Mouse (Mus musculus) intestine, postnatal 0 days (tissue): ENCODE data around the gene Ankrd10. TPM values are rescaled to one million over a fixed set of nuclear protein-coding genes. Genes with fewer than 3 reads are reported as not detected.

Experiments
- ATAC-seq: fragments of 200-750 bp; cut with Nextera tagmentation; 2 replicates; pipeline ENCODE4 v1.8.0; 2017; ENCODE audit warnings: mild to moderate bottlenecking, moderate TSS enrichment, moderate library complexity
- H3K27ac ChIP-seq: fragments of 300-500 bp; sonication (generic); 2 replicates; pipeline ENCODE4 v1.5.1; 2014; ENCODE audit warnings: mild to moderate bottlenecking, low read depth, low read length, moderate library complexity
- H3K27me3 ChIP-seq: fragments of 300-500 bp; sonication (generic); replicated peaks from 2 replicates; pipeline ENCODE4 v1.6.1; 2014; ENCODE audit warnings: low read length, mixed read lengths; ENCODE audit not compliant: control insufficient read depth, insufficient read depth
- H3K36me3 ChIP-seq: fragments of 300-500 bp; sonication (generic); 2 replicates; pipeline ENCODE4 v1.6.1; 2014; ENCODE audit warnings: mild to moderate bottlenecking, moderate library complexity; ENCODE audit not compliant: control insufficient read depth, insufficient read depth
- H3K4me1 ChIP-seq: fragments of 300-500 bp; sonication (generic); replicated peaks from 2 replicates; pipeline ENCODE4 v1.6.1; 2014; ENCODE audit warnings: antibody characterized with exemption, low read length, mixed read lengths; ENCODE audit not compliant: control insufficient read depth, insufficient read depth
- H3K4me2 ChIP-seq: fragments of 300-500 bp; sonication (generic); replicated peaks from 2 replicates; pipeline ENCODE4 v1.6.1; 2014; ENCODE audit warnings: low read depth, mild to moderate bottlenecking, moderate library complexity
- H3K4me3 ChIP-seq: fragments of 300-500 bp; sonication (generic); 2 replicates; pipeline ENCODE4 v1.5.1; 2014; ENCODE audit warnings: low read depth, low read length
- H3K9ac ChIP-seq: fragments of 300-500 bp; sonication (generic); 2 replicates; pipeline ENCODE4 v1.6.1; 2014; ENCODE audit warnings: mild to moderate bottlenecking, low read depth, low read length
- H3K9me3 ChIP-seq: fragments of 300-500 bp; sonication (generic); 2 replicates; pipeline ENCODE4 v1.6.1; 2016; ENCODE audit warnings: mixed run types; ENCODE audit not compliant: control insufficient read depth
- CTCF ChIP-seq: sonication (generic); IDR thresholded peaks from 2 replicates; pipeline ENCODE4 v1.5.1; 2016; ENCODE audit warnings: low read depth, mild to moderate bottlenecking, control low read depth, antibody characterized with exemption, moderate library complexity
- WGBS: fragments of 180-500 bp; shearing (Covaris S2); extraction: QIAGEN DNeasy Blood & Tissue Kit; methylation state at CpG from one replicate; pipeline ENCODE4 v1.1.7; 2014; 5-methylcytosine and 5-hydroxymethylcytosine counted together
- polyA plus RNA-seq: library from polyadenylated mRNA; unstranded; fragments of >200 nt; fragmentation: Nextera tagmentation; extraction: Ambion mirVana; gene quantifications from 2 replicates; pipeline ENCODE4 v1.2.1, GENCODE M21; 2015

The Ankrd10 gene
- polyA plus RNA-seq, 1 experiment from 2014 or later: 24.2 TPM

DNA sequence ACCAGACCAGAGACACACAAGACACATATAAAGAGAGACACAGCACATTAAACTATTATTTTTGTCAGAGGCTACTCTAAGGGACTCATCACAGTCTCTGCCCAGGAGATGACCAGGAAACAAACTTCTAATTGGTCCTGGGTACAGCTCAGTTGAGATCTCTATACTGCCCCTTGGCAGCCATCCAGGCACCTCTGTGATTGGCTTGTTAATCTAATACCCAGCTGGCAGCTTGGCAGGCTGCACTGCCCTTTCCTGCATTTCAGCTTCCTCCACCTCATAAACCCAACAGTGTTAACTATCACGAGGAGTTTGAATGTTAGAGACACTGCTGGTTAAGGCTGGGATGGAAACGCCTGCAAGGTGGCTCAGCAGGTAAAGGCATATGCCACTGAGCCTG is 7.6 kb upstream of the Ankrd10 start:
- H3K4me2 ChIP-seq: no peak overlapping the region
- no peaks in the 10 kb centered on the region for H3K27me3 ChIP-seq
- no peak for ATAC-seq
- no peaks in the 10 kb centered on the region for H3K36me3 ChIP-seq
- WGBS: 66% methylated on average over 2 of the region's 2 CpGs
- no peaks in the 10 kb centered on the region for H3K9me3 ChIP-seq
- no peak overlapping the region for H3K9ac ChIP-seq
- no peak for TF ChIP-seq CTCF
- H3K4me1 ChIP-seq: no peaks in the 10 kb centered on the region
- no peak overlapping the region for H3K4me3 ChIP-seq
- H3K27ac ChIP-seq: no peak overlapping the region

- Histone ChIP-seq H3K27me3 (no peaks in the 10 kb centered on the region), H3K4me3 (no peak overlapping the region), H3K27ac (no peak overlapping the region), H3K36me3 (no peaks in the 10 kb centered on the region), H3K4me2 (no peak overlapping the region), H3K4me1 (no peaks in the 10 kb centered on the region), H3K9ac (no peak overlapping the region), H3K9me3 (no peaks in the 10 kb centered on the region)
- TF ChIP-seq CTCF: no peak
- ATAC-seq: no peak
- WGBS: 73% methylated on average over 2 of the region's 2 CpGs
These were observed 5.0 kb upstream of the Ankrd10 start for GRCm38 (mm10) chr8:11640606-11641005.

DNA sequence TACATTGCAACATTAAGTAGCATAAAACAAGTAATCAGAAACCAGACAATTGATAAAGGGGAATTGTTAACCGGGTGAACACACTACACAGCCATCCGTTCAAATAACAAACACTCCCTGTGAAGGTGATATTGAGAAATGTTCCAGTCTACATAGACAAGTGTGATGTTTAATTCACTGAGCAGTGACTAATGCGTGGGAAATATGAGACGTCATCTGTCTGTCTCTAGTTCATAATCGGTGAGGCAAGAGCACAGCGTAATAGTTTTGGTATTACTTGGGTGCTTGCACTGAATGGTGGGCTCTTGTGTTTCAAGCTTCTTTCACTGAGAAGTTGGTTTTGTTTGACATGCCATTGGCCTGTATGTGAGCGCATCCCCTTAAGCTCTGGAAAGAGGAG is 2.0 kb upstream of the Ankrd10 start:
- no peak for TF ChIP-seq CTCF
- no peak overlapping the region for H3K4me2 ChIP-seq
- ATAC-seq: no peak
- H3K27me3 ChIP-seq: no peaks in the 10 kb centered on the region
- no peaks in the 10 kb centered on the region for H3K9me3 ChIP-seq
- no peak overlapping the region for H3K27ac ChIP-seq
- H3K4me1 ChIP-seq: no peaks in the 10 kb centered on the region
- WGBS: 92% methylated on average over 7 of the region's 7 CpGs
- no peak overlapping the region for H3K4me3 ChIP-seq
- H3K9ac ChIP-seq: no peak overlapping the region
- H3K36me3 ChIP-seq: no peaks in the 10 kb centered on the region

DNA sequence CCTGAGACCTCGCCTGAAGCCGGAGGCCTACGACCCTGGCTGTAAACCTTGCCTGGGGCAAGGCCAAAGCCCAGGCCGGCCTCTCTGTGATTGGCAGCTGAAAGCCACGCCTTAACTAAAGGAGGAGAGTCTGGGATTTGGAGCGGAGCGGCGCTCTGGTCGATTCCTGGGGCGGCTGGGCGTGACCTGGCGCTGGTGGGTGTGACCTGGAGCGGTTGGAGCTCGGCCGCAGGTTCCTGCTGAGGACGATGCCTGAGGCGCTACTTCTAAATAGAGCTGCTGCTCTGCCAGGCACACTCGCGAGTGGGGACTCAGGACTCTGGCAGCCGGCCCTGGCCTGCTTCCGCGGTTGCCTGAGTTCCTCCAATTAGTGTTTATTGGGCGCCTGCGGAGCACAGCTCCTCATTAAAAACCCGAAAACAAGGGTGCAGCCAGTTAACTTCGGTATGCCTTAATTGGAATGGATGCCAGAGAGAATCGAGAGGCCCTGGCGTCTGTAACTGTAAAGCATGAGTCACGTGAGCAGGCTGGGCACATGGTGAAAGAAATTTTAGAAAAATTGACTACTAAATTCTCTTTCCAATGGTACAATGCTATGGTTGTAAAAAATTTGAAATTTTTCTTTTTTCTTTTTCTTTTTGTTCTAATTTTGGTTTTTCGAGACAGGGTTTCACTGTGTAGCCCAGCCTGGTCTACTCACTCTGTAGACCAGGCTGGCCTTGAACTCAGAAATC is 934 bp upstream of the Ankrd10 start:
- Histone ChIP-seq H3K4me3 (peak overlapping the region; percentile 92), H3K27ac (peak overlapping the region; percentile 94), H3K4me1 (no peaks in the 10 kb centered on the region), H3K4me2 (peak overlapping the region; percentile 95), H3K9ac (0 out of 2 replicates have a peak overlapping the region, but pooled peaks have one; percentile 17), H3K9me3 (no peaks in the 10 kb centered on the region), H3K36me3 (peaks cover 5% of the 10 kb centered on the region), H3K27me3 (no peaks in the 10 kb centered on the region)
- ATAC-seq: peak; percentile 58
- 4% methylated on average over 30 of the region's 30 CpGs for whole genome bisulfite sequencing
- no peak for TF ChIP-seq CTCF

GRCm38 (mm10) chr8:11635012-11635577 is 462 bp downstream of the Ankrd10 start:
- H3K4me3 ChIP-seq: peak overlapping the region; percentile 92
- peak overlapping the region; percentile 65 for H3K9ac ChIP-seq
- peaks cover 16% of the 10 kb centered on the region for H3K36me3 ChIP-seq
- peak; percentile 48 for ATAC-seq
- H3K27me3 ChIP-seq: no peaks in the 10 kb centered on the region
- no peaks in the 10 kb centered on the region for H3K9me3 ChIP-seq
- peak; percentile 34 for TF ChIP-seq CTCF
- peak overlapping the region; percentile 95 for H3K4me2 ChIP-seq
- H3K4me1 ChIP-seq: no peaks in the 10 kb centered on the region
- WGBS: under 1% methylated on average over 69 of the region's 70 CpGs
- H3K27ac ChIP-seq: peak overlapping the region; percentile 94

GRCm38 (mm10) chr8:11634331-11635011 is 1.1 kb downstream of the Ankrd10 start:
- Histone ChIP-seq H3K4me1 (no peaks in the 10 kb centered on the region), H3K27me3 (no peaks in the 10 kb centered on the region), H3K27ac (peak overlapping the region; percentile 94), H3K9me3 (no peaks in the 10 kb centered on the region), H3K4me2 (peak overlapping the region; percentile 95), H3K4me3 (peak overlapping the region; percentile 92), H3K36me3 (peaks cover 16% of the 10 kb centered on the region), H3K9ac (peak overlapping the region; percentile 65)
- under 1% methylated on average over 39 of the region's 39 CpGs for WGBS
- ATAC-seq: no peak
- TF ChIP-seq CTCF: no peak
